Mouse (Mus musculus): ENCODE results near the gene Tcta.
"Not testable (repeated sequence)": the region's sequence is repeated elsewhere in the genome, so short reads cannot be mapped to it uniquely, and the experiment has no call there.

Gene Tcta

GRCm38 (mm10) chr9:108273485-108273884, 32.5 kb downstream of the Tcta start:
- in situ Hi-C loops (cut with MboI, MseI): no loop called here

DNA sequence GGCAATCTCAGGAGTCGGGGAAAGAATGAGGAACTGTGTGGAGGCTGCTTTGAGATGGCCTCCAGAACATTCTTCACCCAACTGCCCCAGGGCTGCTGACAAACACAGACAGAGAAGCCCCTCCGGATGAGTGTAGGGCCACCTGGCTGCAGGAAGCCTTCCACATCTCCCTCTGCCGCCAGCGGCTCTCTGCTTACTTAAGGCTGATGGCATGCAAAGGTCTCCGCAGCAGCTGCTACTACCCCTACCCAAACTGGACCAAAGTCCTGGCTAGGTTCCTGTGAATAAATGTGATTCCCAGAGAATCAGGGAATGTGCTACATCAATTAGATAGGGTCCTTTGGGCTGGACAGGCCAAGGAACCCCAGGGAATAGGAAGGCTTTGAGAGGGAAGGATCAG, 33.3 kb downstream of the Tcta start:
- in situ Hi-C loops (cut with MboI, MseI): no loop called here

GRCm38 (mm10) chr9:108271941-108272340, 34.0 kb downstream of the Tcta start:
- in situ Hi-C loops (cut with MboI, MseI): no loop called here

- in situ Hi-C loops (cut with MboI, MseI): not testable (repeated sequence)
Measured at GRCm38 (mm10) chr9:108268701-108269100, 37.3 kb downstream of the Tcta start.

DNA sequence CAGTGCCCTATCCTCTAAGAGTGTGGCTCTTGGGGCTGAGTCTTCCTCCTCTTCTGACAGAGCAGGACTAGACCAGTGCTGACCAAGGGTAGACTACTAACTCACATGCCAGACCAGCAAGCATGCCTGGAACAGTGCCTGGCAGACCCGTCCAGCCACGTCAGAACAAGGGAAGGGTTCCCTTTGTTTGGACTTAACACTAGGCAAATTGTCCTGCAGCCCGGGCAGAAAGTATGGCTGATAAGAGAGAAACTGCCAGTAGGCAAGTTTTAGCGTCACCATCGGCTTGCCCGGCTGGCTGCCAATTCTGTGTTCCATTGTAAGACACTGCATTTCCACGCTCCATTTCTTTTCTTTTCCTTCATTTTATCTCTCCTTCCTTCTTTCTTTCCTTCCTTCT, 38.3 kb downstream of the Tcta start:
- in situ Hi-C loops (cut with MboI, MseI): no loop called here

- in situ Hi-C loops (cut with MboI, MseI): no loop called here
Measured at GRCm38 (mm10) chr9:108266261-108266935, 39.6 kb downstream of the Tcta start.

- in situ Hi-C loops (cut with MboI, MseI): no loop called here
Measured at GRCm38 (mm10) chr9:108264191-108264921, 41.6 kb downstream of the Tcta start.

DNA sequence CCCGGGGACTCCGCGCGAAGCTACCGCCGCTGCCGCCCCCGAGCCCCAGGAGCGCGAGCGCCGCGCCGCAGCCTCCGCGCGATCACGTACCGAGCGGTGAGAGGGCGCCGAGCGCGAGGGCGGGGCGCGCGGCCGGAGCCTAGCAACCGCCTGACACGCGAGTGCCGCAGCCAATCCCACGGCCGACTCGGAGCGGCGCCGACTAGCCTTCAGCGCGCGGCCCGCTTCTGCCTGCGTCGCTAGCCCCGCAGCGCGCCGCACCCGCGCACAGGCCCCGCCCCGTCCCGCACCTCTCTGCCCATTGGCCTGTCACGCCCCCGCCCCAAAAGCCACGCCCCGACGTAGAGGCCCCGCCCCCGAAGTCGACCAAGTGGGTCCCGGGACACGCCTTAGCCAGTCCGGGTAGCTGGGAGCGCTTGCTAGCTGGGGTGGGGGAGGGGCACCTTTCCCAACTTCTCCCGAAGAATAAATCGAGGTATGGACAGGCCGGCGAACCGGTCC, 42.2 kb downstream of the Tcta start, which contains the start of gene Dag1:
TSS of gene Dag1 (minus strand) at position 269 of the 501 bp plus-strand sequence.
- in situ Hi-C loops (cut with MboI, MseI): no loop called here

DNA sequence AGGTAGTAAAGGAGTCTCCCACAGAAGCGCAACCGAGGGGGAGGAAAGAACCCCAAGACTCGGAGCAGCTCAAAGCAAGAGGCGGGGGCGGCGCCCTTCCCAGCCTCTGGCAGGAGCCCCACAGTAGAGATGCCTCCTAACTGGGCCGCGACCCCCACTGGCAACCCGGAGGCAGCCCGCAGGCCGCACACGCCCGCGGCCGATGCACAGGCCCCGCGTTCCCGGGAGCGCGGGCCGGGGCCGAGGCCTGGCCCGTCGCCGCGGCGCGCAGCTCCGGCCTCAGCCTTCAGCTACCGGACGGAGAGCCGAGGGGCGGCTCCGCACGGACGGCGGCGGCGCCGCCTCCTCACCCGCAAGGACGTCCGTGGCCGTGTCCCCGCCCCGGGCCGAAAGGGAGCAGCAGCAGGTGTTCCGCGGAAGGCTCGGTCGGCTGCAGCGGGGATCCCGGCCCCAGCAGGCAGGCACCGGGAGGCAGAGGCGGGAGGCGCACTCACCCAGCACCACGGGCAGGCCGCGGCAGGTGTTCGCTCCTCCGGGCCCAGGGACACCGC, 42.8 kb downstream of the Tcta start:
- in situ Hi-C loops (cut with MboI, MseI): no loop called here

DNA sequence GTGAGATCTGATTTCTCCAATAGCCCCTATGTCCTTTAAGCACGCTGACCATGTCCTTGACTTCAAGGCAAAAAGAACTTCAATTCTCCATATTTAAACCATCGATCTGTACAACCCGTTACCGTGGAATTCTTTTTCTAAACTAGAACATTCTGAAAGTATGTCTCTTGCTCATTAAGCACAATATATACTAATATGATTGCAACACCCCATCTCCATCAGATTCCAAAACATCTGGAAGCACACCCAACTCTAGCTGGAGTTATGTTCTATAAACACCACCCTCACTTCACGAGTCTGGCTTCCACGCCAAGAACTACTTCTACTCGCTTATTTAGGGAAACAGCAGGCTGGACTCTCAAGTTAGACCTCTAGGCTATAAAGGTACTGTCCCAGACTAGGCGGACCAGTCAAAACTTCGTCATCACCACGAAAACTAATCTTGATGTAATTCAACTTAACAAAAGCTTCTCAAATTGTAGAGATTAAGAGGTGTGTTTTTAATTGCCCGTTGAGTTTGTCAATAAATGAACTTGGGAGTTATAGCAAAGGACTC, 43.4 kb downstream of the Tcta start:
- in situ Hi-C loops (cut with MboI, MseI): no loop called here

GRCm38 (mm10) chr9:108261865-108262264, 44.1 kb downstream of the Tcta start:
- in situ Hi-C loops (cut with MboI, MseI): no loop called here

DNA sequence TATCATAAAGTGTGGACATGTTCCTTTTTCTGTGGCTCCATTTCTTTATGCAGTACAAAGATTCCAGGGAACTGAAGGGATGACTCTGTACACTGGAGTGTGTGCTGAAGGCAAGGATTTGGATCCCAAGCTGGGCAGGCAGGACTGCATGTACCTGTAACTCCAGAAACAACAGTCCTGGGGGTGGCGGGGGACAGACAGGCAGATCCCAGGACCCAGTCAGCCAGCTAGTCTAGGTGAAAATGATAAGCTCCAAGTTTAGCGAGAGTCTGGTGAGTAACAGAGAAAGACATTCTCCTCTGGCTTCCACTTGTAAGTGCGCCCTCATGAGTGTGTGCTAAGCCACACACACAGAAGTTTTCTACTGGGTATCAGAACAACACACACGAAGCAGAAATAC, 45.4 kb downstream of the Tcta start:
- in situ Hi-C loops (cut with MboI, MseI): no loop called here
